Comparison of ENCODE assay signal across 8 mouse cellular contexts in genomic region chr3:33142901-33143461, GRCm38 (mm10). TPM values are rescaled to one million over a fixed set of nuclear protein-coding genes. Genes with fewer than 3 reads are reported as not detected.
DNase-seq lines count a peak whose midpoint lies in the region; ATAC-seq lines count a peak whose summit lies in the region.

Gene Pex5l, minus strand, starts transcription at chr3:33143247.

- H3K27ac ChIP-seq in hindbrain, embryonic 14.5 days: peak within 1 kb of the TSS; percentile 66

- under 1% methylated on average over 70 of the region's 88 CpGs for WGBS in hindbrain, embryonic 14.5 days

- no peaks in the 10 kb centered on the region for H3K9me3 ChIP-seq in hindbrain, embryonic 14.5 days (ENCODE audit: control insufficient read depth, low read length)

- no peaks in the 10 kb centered on the region; the same call in 1 of the 2 replicates for H3K4me1 ChIP-seq in hindbrain, embryonic 14.5 days (replicated peaks; ENCODE audit: control insufficient read depth, insufficient read depth, low read length)

- peak within 1 kb of the TSS; percentile 73 for H3K9ac ChIP-seq in hindbrain, embryonic 14.5 days

- peak; percentile 94 for ATAC-seq in hindbrain, embryonic 14.5 days (ENCODE audit: low FRiP score)
- ATAC-seq in megakaryocyte progenitor cell, adult 5-6 weeks (replicated peaks; ENCODE audit: poor library complexity): peak; percentile 61
- ATAC-seq in erythroid progenitor cell, adult 5-6 weeks (replicated peaks; ENCODE audit: low FRiP score, poor library complexity, severe bottlenecking): no peak

- peak; percentile 79 for DNase-seq in adrenal gland, adult 2 months
- DNase-seq in cerebellum, adult 9-11 months: peak; percentile 27
- peak; percentile 14 to 70 for DNase-seq in frontal cortex, adult 2 months (ENCODE audit: extremely low spot score in 1 of 2, low spot score in 1 of 2)
- DNase-seq in hindbrain, embryonic 14.5 days (ENCODE audit: low spot score): peak; percentile 86
- peak; percentile 68 for DNase-seq in left cerebral cortex, adult 11 months (ENCODE audit: low spot score)
- peak; percentile 65 to 67 for DNase-seq in right cerebral cortex, postnatal 36 days (ENCODE audit: low spot score in 2 of 2)

- peak within 1 kb of the TSS; percentile 91 for H3K4me2 ChIP-seq in hindbrain, embryonic 14.5 days (replicated peaks)

- no peaks in the 10 kb centered on the region for H3K36me3 ChIP-seq in hindbrain, embryonic 14.5 days (replicated peaks; ENCODE audit: control insufficient read depth, insufficient read depth)

- H3K4me3 ChIP-seq in hindbrain, embryonic 14.5 days (replicated peaks; ENCODE audit: low read length): peak within 1 kb of the TSS; percentile 84

- peaks cover 5% of the 10 kb centered on the region; the same call in 1 of the 2 replicates for H3K27me3 ChIP-seq in hindbrain, embryonic 14.5 days (ENCODE audit: control insufficient read depth, insufficient read depth, low read length)

RNA-seq across cellular contexts. Expression of gene Pex5l, which starts in this region (rescaled TPM):
- total RNA-seq in adrenal gland, adult 2 months (2021): 1 to 10 TPM in 1 of 2 experiments, under 1 TPM in 1; 0.72 to 1.8 TPM
- 2.9 and 5.0 TPM in 2 replicates for polyA plus RNA-seq in adrenal gland, adult 2 months (2012; rRNA removed)
- polyA plus RNA-seq in frontal cortex, adult 2 months (2012; rRNA removed): 63.8 and 77.5 TPM in 2 replicates
- 4.4 and 5.5 TPM in 2 replicates for polyA plus RNA-seq in hindbrain, embryonic 14.5 days (2014; fragmentation: Nextera tagmentation; extraction: Ambion mirVana)
- total RNA-seq in megakaryocyte progenitor cell, adult 5-6 weeks (2015): not detected in 2 replicates
- not detected in 2 replicates for total RNA-seq in megakaryocyte progenitor cell, adult 5-6 weeks (2017)
- not detected in 2 replicates for total RNA-seq in erythroid progenitor cell, adult 5-6 weeks (2015; ENCODE audit: low replicate concordance)
- not detected in 2 replicates for total RNA-seq in erythroid progenitor cell, adult 5-6 weeks (2017; ENCODE audit: low replicate concordance)

Comparison
In these comparisons a context has a peak if more than half of its experiments do, and no peak if none do; other contexts are left out.
1. RNA of gene Pex5l (polyA plus RNA-seq): 63.8 to 77.5 TPM in frontal cortex, adult 2 months; 4.4 to 5.5 TPM in hindbrain, embryonic 14.5 days and 2.9 to 5.0 TPM in adrenal gland, adult 2 months; every median in the first group is over 10 times any median in the second.
2. Peak in ATAC-seq in megakaryocyte progenitor cell, adult 5-6 weeks; RNA of the gene not detected or under 1 TPM.
3. DNase-seq: peak in every context shown above with its lines; median percentile 86 in hindbrain, embryonic 14.5 days; 79 in adrenal gland, adult 2 months; 68 in left cerebral cortex, adult 11 months; 66 in right cerebral cortex, postnatal 36 days; 42 in frontal cortex, adult 2 months; 27 in cerebellum, adult 9-11 months.